Mouse (Mus musculus): ENCODE results near the gene Cd83. TPM values are rescaled to one million over a fixed set of nuclear protein-coding genes. Genes with fewer than 3 reads are reported as not detected.
A peak's percentile ranks its signal among the peaks of the same experiment; 100 is the strongest.

The Cd83 gene
- total and polyA plus RNA-seq, 2 experiments from 2014 or later: 36.0 to 36.6 TPM

DNA sequence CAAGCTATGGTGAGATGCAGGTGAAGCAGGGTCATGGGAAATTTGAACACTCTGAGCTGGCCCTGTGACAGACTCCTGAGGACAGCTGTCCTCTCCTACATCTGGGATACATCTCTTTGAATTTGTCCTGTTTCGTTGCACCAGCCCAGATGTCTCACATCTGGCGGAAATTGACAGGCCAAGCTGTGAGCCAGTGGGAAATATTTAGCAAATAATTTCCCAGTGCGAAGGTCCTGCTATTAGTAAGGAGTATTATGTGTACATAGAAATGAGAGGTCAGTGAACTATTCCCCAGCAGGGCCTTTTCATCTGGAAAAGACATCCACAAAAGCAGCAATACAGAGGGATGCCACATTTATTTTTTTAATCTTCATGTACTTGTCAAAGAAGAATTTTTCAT lies 17.4 kb downstream of the Cd83 start:
- WGBS: 87% methylated on average over 3 of the region's 3 CpGs
- Histone ChIP-seq H3K36me3 (ENCODE audit: insufficient read depth, low read length) (peaks cover 18% of the 10 kb centered on the region; the same call in 1 of the 2 replicates), H3K4me3 (ENCODE audit: low read depth, low read length) (no peak overlapping the region), H3K9ac (replicated peaks; ENCODE audit: low read length, poor library complexity, severe bottlenecking) (no peak overlapping the region), H3K27ac (ENCODE audit: low read depth, low read length) (no peak overlapping the region), H3K4me1 (ENCODE audit: insufficient read depth, low read length) (peaks cover 8% of the 10 kb centered on the region; the same call in 1 of the 2 replicates), H3K27me3 (ENCODE audit: insufficient read depth, low read length) (no peaks in the 10 kb centered on the region), H3K9me3 (ENCODE audit: low read length) (no peaks in the 10 kb centered on the region), H3K4me2 (ENCODE audit: low read depth, low read length, poor library complexity, severe bottlenecking) (no peak overlapping the region)
- no peak for DNase-seq (ENCODE audit: low spot score)
- TF ChIP-seq CTCF (IDR thresholded peaks at IDR 0.05): no peak
- ATAC-seq (ENCODE audit: low FRiP score): no peak

DNA sequence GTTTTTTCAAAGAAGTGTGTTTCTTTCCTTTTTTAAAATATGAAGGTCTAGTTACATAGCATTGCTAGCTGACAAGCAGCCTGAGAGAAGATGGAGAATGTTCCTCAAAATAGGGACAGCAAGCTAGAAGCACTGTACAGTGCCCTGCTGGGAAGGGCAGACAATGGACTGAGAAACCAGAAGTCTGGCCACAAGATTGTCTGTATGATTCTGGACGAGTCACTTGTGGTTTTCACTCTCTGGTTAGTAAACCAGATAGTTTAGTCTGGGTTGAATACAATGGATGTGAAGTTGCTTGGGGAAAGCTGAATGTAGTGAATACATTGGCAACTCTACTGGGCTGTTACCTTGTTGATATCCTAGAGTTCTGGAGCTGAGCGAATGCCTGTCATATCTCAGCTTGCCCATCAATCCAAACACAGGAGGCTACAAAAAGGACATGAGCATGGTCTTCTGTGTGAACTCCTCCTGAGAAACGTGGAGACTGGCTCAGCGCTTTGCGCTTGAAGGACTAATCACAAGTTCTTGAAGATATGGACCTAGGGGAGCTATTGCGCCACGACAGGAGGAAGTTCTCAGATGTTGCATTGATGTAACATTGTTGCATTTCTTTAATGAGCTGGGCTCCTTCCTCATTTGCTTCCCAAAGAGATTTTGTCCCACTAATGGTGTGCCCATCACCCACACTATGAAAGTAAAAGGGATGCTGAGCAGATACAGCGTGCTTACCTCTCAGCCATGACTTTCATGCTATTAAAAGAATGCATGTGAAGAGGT lies 18.0 kb downstream of the Cd83 start:
- no peak for DNase-seq (ENCODE audit: low spot score)
- peaks cover 9% of the 10 kb centered on the region; the same call in 1 of the 2 replicates for H3K4me1 ChIP-seq (ENCODE audit: insufficient read depth, low read length)
- H3K4me3 ChIP-seq (ENCODE audit: low read depth, low read length): no peak overlapping the region
- no peak overlapping the region for H3K4me2 ChIP-seq (ENCODE audit: low read depth, low read length, poor library complexity, severe bottlenecking)
- H3K9ac ChIP-seq (replicated peaks; ENCODE audit: low read length, poor library complexity, severe bottlenecking): no peak overlapping the region
- no peak for TF ChIP-seq CTCF (IDR thresholded peaks at IDR 0.05)
- 88% methylated on average over 8 of the region's 8 CpGs for WGBS
- H3K27ac ChIP-seq (ENCODE audit: low read depth, low read length): no peak overlapping the region
- H3K9me3 ChIP-seq (ENCODE audit: low read length): no peaks in the 10 kb centered on the region
- ATAC-seq (ENCODE audit: low FRiP score): no peak
- no peaks in the 10 kb centered on the region for H3K27me3 ChIP-seq (ENCODE audit: insufficient read depth, low read length)
- peaks cover 18% of the 10 kb centered on the region; the same call in 1 of the 2 replicates for H3K36me3 ChIP-seq (ENCODE audit: insufficient read depth, low read length)

- Histone ChIP-seq H3K4me1 (ENCODE audit: insufficient read depth, low read length) (peaks cover 9% of the 10 kb centered on the region; the same call in 1 of the 2 replicates), H3K36me3 (ENCODE audit: insufficient read depth, low read length) (peaks cover 13% of the 10 kb centered on the region; the same call in 1 of the 2 replicates), H3K4me2 (ENCODE audit: low read depth, low read length, poor library complexity, severe bottlenecking) (no peak overlapping the region), H3K27me3 (ENCODE audit: insufficient read depth, low read length) (no peaks in the 10 kb centered on the region), H3K9ac (replicated peaks; ENCODE audit: low read length, poor library complexity, severe bottlenecking) (no peak overlapping the region), H3K4me3 (ENCODE audit: low read depth, low read length) (no peak overlapping the region), H3K27ac (ENCODE audit: low read depth, low read length) (no peak overlapping the region), H3K9me3 (ENCODE audit: low read length) (no peaks in the 10 kb centered on the region)
- ATAC-seq (ENCODE audit: low FRiP score) (no peak), DNase-seq (ENCODE audit: low spot score) (no peak)
- 95% methylated on average over 3 of the region's 3 CpGs for WGBS
- peak; percentile 53 for TF ChIP-seq CTCF (IDR thresholded peaks at IDR 0.05)
Observed at GRCm38 (mm10) chr13:43804648-43805047, 20.1 kb downstream of the Cd83 start.

GRCm38 (mm10) chr13:43805159-43805758 lies 20.7 kb downstream of the Cd83 start:
- H3K27ac ChIP-seq (ENCODE audit: low read depth, low read length): no peak overlapping the region
- WGBS: 87% methylated on average over 5 of the region's 5 CpGs
- H3K36me3 ChIP-seq (ENCODE audit: insufficient read depth, low read length): peaks cover 11% of the 10 kb centered on the region; the same call in 1 of the 2 replicates
- no peak overlapping the region for H3K4me3 ChIP-seq (ENCODE audit: low read depth, low read length)
- no peaks in the 10 kb centered on the region for H3K9me3 ChIP-seq (ENCODE audit: low read length)
- no peak overlapping the region for H3K9ac ChIP-seq (replicated peaks; ENCODE audit: low read length, poor library complexity, severe bottlenecking)
- H3K27me3 ChIP-seq (ENCODE audit: insufficient read depth, low read length): no peaks in the 10 kb centered on the region
- H3K4me2 ChIP-seq (ENCODE audit: low read depth, low read length, poor library complexity, severe bottlenecking): no peak overlapping the region
- no peak for DNase-seq (ENCODE audit: low spot score)
- ATAC-seq (ENCODE audit: low FRiP score): no peak
- TF ChIP-seq CTCF (IDR thresholded peaks at IDR 0.05): no peak
- peaks cover 9% of the 10 kb centered on the region; the same call in 1 of the 2 replicates for H3K4me1 ChIP-seq (ENCODE audit: insufficient read depth, low read length)

DNA sequence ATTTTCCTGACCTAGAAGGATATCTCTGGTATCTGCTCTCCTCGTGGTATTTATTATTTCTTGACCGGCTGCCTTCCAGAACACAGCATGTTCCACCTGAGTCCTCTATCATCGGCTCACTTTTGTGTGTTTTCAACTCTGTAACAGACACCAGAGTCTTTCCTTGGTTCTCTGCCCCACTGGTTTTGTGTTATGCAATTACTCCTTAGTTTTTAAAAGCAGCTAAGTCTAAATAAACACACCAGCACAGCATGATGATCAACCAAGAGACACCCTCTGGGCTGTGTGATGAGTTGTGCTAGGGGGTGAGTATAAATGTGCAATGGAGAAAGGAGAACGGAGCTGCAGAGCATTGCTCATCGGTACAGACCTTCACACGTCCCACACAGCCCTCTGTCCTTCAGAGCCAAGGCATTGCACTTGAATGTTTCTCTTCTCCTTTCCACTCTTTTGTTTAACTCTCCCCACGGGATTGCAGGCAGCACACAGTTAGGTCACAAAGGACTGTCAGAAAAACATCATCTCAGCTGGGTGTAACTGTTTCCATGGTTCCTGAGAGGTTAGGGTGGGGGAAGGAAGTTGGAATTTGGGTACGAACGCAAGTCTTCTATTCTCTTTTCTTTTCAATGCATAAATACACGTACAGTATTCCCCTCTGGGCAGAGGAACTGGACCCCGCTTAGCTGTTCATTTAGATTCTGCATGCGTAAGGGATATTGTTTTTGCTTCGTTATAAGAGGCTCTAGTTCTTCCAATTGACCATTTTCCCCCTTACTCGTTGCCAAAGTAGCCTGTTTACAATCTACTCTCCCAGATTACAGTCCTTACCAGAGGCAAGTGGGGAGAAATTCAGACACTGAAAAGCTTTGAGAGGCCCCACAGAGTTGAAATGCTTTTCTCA lies 22.0 kb downstream of the Cd83 start:
- H3K27me3 ChIP-seq (ENCODE audit: insufficient read depth, low read length): no peaks in the 10 kb centered on the region
- peaks cover 9% of the 10 kb centered on the region; the same call in 1 of the 2 replicates for H3K4me1 ChIP-seq (ENCODE audit: insufficient read depth, low read length)
- H3K4me2 ChIP-seq (ENCODE audit: low read depth, low read length, poor library complexity, severe bottlenecking): peak overlapping the region; percentile 24; the same call in 1 of the 2 replicates
- 28% methylated on average over 14 of the region's 14 CpGs for WGBS
- H3K9ac ChIP-seq (replicated peaks; ENCODE audit: low read length, poor library complexity, severe bottlenecking): no peak overlapping the region
- no peak for TF ChIP-seq CTCF (IDR thresholded peaks at IDR 0.05)
- DNase-seq (ENCODE audit: low spot score): no peak
- no peak for ATAC-seq (ENCODE audit: low FRiP score)
- H3K36me3 ChIP-seq (ENCODE audit: insufficient read depth, low read length): peaks cover 9% of the 10 kb centered on the region; the same call in 1 of the 2 replicates
- H3K4me3 ChIP-seq (ENCODE audit: low read depth, low read length): no peak overlapping the region
- no peaks in the 10 kb centered on the region for H3K9me3 ChIP-seq (ENCODE audit: low read length)
- H3K27ac ChIP-seq (ENCODE audit: low read depth, low read length): no peak overlapping the region
